Mouse (Mus musculus): ENCODE measurements around the gene Ccdc188. TPM values are rescaled to one million over a fixed set of nuclear protein-coding genes. Genes with fewer than 3 reads are reported as not detected.

Gene Ccdc188
- polyA plus RNA-seq, 1 experiment, result not detected

- Histone ChIP-seq H3K4me1 (ENCODE audit: control insufficient read depth, insufficient read depth, low read length) (peaks cover 5% of the 10 kb centered on the region), H3K27ac (ENCODE audit: insufficient read depth, low read length) (no peak overlapping the region), H3K4me3 (ENCODE audit: insufficient read depth, low read length) (no peak overlapping the region)
- TF ChIP-seq POLR2A (IDR thresholded peaks at IDR 0.05; ENCODE audit: extremely low read depth, insufficient read depth, low read length) (no peak), CTCF (IDR thresholded peaks at IDR 0.05; ENCODE audit: extremely low read depth, insufficient read depth, low read length) (no peak)
Observed at GRCm38 (mm10) chr16:18218580-18218996, 909 bp downstream of the Ccdc188 start.

GRCm38 (mm10) chr16:18220001-18220400 lies 2.3 kb downstream of the Ccdc188 start:
- TF ChIP-seq CTCF (IDR thresholded peaks at IDR 0.05; ENCODE audit: extremely low read depth, insufficient read depth, low read length), result no peak
- TF ChIP-seq POLR2A (IDR thresholded peaks at IDR 0.05; ENCODE audit: extremely low read depth, insufficient read depth, low read length), result peak; percentile 28; the same call in 1 of the 2 replicates
- no peak overlapping the region for H3K27ac ChIP-seq (ENCODE audit: insufficient read depth, low read length)
- H3K4me1 ChIP-seq (ENCODE audit: control insufficient read depth, insufficient read depth, low read length), result no peaks in the 10 kb centered on the region; the same call in 1 of the 2 replicates
- H3K4me3 ChIP-seq (ENCODE audit: insufficient read depth, low read length), result no peak overlapping the region

- no peak overlapping the region for H3K4me3 ChIP-seq (ENCODE audit: insufficient read depth, low read length)
- no peak overlapping the region for H3K27ac ChIP-seq (ENCODE audit: insufficient read depth, low read length)
- TF ChIP-seq CTCF (IDR thresholded peaks at IDR 0.05; ENCODE audit: extremely low read depth, insufficient read depth, low read length) (no peak), POLR2A (IDR thresholded peaks at IDR 0.05; ENCODE audit: extremely low read depth, insufficient read depth, low read length) (no peak)
- no peaks in the 10 kb centered on the region; the same call in 1 of the 2 replicates for H3K4me1 ChIP-seq (ENCODE audit: control insufficient read depth, insufficient read depth, low read length)
Observed at GRCm38 (mm10) chr16:18220856-18221542, 3.3 kb downstream of the Ccdc188 start.

GRCm38 (mm10) chr16:18221543-18221898 lies 3.8 kb downstream of the Ccdc188 start:
- Histone ChIP-seq H3K4me3 (ENCODE audit: insufficient read depth, low read length) (no peak overlapping the region), H3K27ac (ENCODE audit: insufficient read depth, low read length) (no peak overlapping the region), H3K4me1 (ENCODE audit: control insufficient read depth, insufficient read depth, low read length) (no peaks in the 10 kb centered on the region; the same call in 1 of the 2 replicates)
- TF ChIP-seq POLR2A (IDR thresholded peaks at IDR 0.05; ENCODE audit: extremely low read depth, insufficient read depth, low read length), result no peak
- TF ChIP-seq CTCF (IDR thresholded peaks at IDR 0.05; ENCODE audit: extremely low read depth, insufficient read depth, low read length), result no peak

GRCm38 (mm10) chr16:18222188-18222587 lies 4.5 kb downstream of the Ccdc188 start:
- TF ChIP-seq CTCF (IDR thresholded peaks at IDR 0.05; ENCODE audit: extremely low read depth, insufficient read depth, low read length) (no peak), POLR2A (IDR thresholded peaks at IDR 0.05; ENCODE audit: extremely low read depth, insufficient read depth, low read length) (no peak)
- H3K27ac ChIP-seq (ENCODE audit: insufficient read depth, low read length), result no peak overlapping the region
- H3K4me3 ChIP-seq (ENCODE audit: insufficient read depth, low read length), result no peak overlapping the region
- H3K4me1 ChIP-seq (ENCODE audit: control insufficient read depth, insufficient read depth, low read length), result no peaks in the 10 kb centered on the region; the same call in 1 of the 2 replicates

- TF ChIP-seq POLR2A (IDR thresholded peaks at IDR 0.05; ENCODE audit: extremely low read depth, insufficient read depth, low read length) (no peak), CTCF (IDR thresholded peaks at IDR 0.05; ENCODE audit: extremely low read depth, insufficient read depth, low read length) (no peak)
- Histone ChIP-seq H3K4me3 (ENCODE audit: insufficient read depth, low read length) (no peak overlapping the region), H3K27ac (ENCODE audit: insufficient read depth, low read length) (no peak overlapping the region), H3K4me1 (ENCODE audit: control insufficient read depth, insufficient read depth, low read length) (peaks cover 19% of the 10 kb centered on the region)
Observed at GRCm38 (mm10) chr16:18227187-18227586, 9.5 kb downstream of the Ccdc188 start.

- H3K27ac ChIP-seq (ENCODE audit: insufficient read depth, low read length), result no peak overlapping the region
- peaks cover 19% of the 10 kb centered on the region for H3K4me1 ChIP-seq (ENCODE audit: control insufficient read depth, insufficient read depth, low read length)
- H3K4me3 ChIP-seq (ENCODE audit: insufficient read depth, low read length), result no peak overlapping the region
- TF ChIP-seq CTCF (IDR thresholded peaks at IDR 0.05; ENCODE audit: extremely low read depth, insufficient read depth, low read length) (no peak), POLR2A (IDR thresholded peaks at IDR 0.05; ENCODE audit: extremely low read depth, insufficient read depth, low read length) (no peak)
Observed at GRCm38 (mm10) chr16:18227897-18228422, 10.3 kb downstream of the Ccdc188 start.

GRCm38 (mm10) chr16:18228856-18229255 lies 11.2 kb downstream of the Ccdc188 start:
- H3K4me1 ChIP-seq (ENCODE audit: control insufficient read depth, insufficient read depth, low read length), result peaks cover 20% of the 10 kb centered on the region
- peak overlapping the region; percentile 23; the same call in 1 of the 2 replicates for H3K4me3 ChIP-seq (ENCODE audit: insufficient read depth, low read length)
- TF ChIP-seq CTCF (IDR thresholded peaks at IDR 0.05; ENCODE audit: extremely low read depth, insufficient read depth, low read length) (no peak), POLR2A (IDR thresholded peaks at IDR 0.05; ENCODE audit: extremely low read depth, insufficient read depth, low read length) (no peak)
- H3K27ac ChIP-seq (ENCODE audit: insufficient read depth, low read length), result peak overlapping the region; percentile 88; the same call in 1 of the 2 replicates

- TF ChIP-seq POLR2A (IDR thresholded peaks at IDR 0.05; ENCODE audit: extremely low read depth, insufficient read depth, low read length) (peak; percentile 26; the same call in 1 of the 2 replicates), CTCF (IDR thresholded peaks at IDR 0.05; ENCODE audit: extremely low read depth, insufficient read depth, low read length) (no peak)
- Histone ChIP-seq H3K27ac (ENCODE audit: insufficient read depth, low read length) (peak overlapping the region; percentile 88), H3K4me3 (ENCODE audit: insufficient read depth, low read length) (peak overlapping the region; percentile 23), H3K4me1 (ENCODE audit: control insufficient read depth, insufficient read depth, low read length) (peaks cover 20% of the 10 kb centered on the region)
Observed at GRCm38 (mm10) chr16:18229622-18230021, 11.9 kb downstream of the Ccdc188 start.

GRCm38 (mm10) chr16:18230617-18231016 lies 12.9 kb downstream of the Ccdc188 start:
- peak overlapping the region; percentile 88 for H3K27ac ChIP-seq (ENCODE audit: insufficient read depth, low read length)
- H3K4me1 ChIP-seq (ENCODE audit: control insufficient read depth, insufficient read depth, low read length), result peaks cover 20% of the 10 kb centered on the region
- H3K4me3 ChIP-seq (ENCODE audit: insufficient read depth, low read length), result no peak overlapping the region
- no peak for TF ChIP-seq POLR2A (IDR thresholded peaks at IDR 0.05; ENCODE audit: extremely low read depth, insufficient read depth, low read length)
- TF ChIP-seq CTCF (IDR thresholded peaks at IDR 0.05; ENCODE audit: extremely low read depth, insufficient read depth, low read length), result no peak

All from cortical plate, adult 2 months (tissue).